Mouse (Mus musculus) megakaryocyte, adult 5-6 weeks (primary cell): ENCODE data around the gene Ppp2r2c. TPM values are rescaled to one million over a fixed set of nuclear protein-coding genes. Genes with fewer than 3 reads are reported as not detected.

Source experiments
- ATAC-seq: 2 replicates; pipeline ENCODE4 v1.8.0; 2016; ENCODE audit warnings: mild to moderate bottlenecking, inconsistent platforms; ENCODE audit not compliant: poor library complexity, severe bottlenecking
- total RNA-seq, 2 experiments: library from RNA; stranded (forward) in 1 of 2; stranded (reverse) in 1 of 2; fragments of 153-499, 151-499 nt in 1 of 2; fragments of 221-1000, 200-1000 nt in 1 of 2; gene quantifications; 2 replicates each; pipeline versions ENCODE4 v1.2.3 to v1.2.4; 2015 to 2017

The Ppp2r2c gene
- total RNA-seq, 2 experiments from 2014 or later: not detected

- ATAC-seq: no peak
Observed at GRCm38 (mm10) chr5:36869578-36870236, 1.4 kb downstream of the Ppp2r2c start.

- ATAC-seq: no peak
Observed at GRCm38 (mm10) chr5:36870916-36871315, 2.6 kb downstream of the Ppp2r2c start.

- ATAC-seq: no peak
Observed at GRCm38 (mm10) chr5:36875956-36876355, 7.6 kb downstream of the Ppp2r2c start.

- ATAC-seq: no peak
Observed at GRCm38 (mm10) chr5:36876777-36877396, 8.6 kb downstream of the Ppp2r2c start.

- no peak for ATAC-seq
Observed at GRCm38 (mm10) chr5:36877641-36878040, 9.3 kb downstream of the Ppp2r2c start.

GRCm38 (mm10) chr5:36878801-36879200 lies 10.5 kb downstream of the Ppp2r2c start:
- no peak for ATAC-seq

GRCm38 (mm10) chr5:36880622-36881021 lies 12.3 kb downstream of the Ppp2r2c start:
- no peak for ATAC-seq

GRCm38 (mm10) chr5:36883516-36883915 lies 15.2 kb downstream of the Ppp2r2c start:
- ATAC-seq: no peak

- ATAC-seq: no peak
Observed at GRCm38 (mm10) chr5:36885067-36885466, 16.8 kb downstream of the Ppp2r2c start.

GRCm38 (mm10) chr5:36885595-36885994 lies 17.3 kb downstream of the Ppp2r2c start:
- no peak for ATAC-seq

- no peak for ATAC-seq
Observed at GRCm38 (mm10) chr5:36886298-36886697, 18.0 kb downstream of the Ppp2r2c start.

GRCm38 (mm10) chr5:36886852-36887283 lies 18.6 kb downstream of the Ppp2r2c start:
- ATAC-seq: no peak

- no peak for ATAC-seq
Observed at GRCm38 (mm10) chr5:36887299-36887988, 19.1 kb downstream of the Ppp2r2c start.

GRCm38 (mm10) chr5:36888501-36888900 lies 20.2 kb downstream of the Ppp2r2c start:
- no peak for ATAC-seq

- no peak for ATAC-seq
Observed at GRCm38 (mm10) chr5:36888911-36889310, 20.6 kb downstream of the Ppp2r2c start.

- ATAC-seq: no peak
Observed at GRCm38 (mm10) chr5:36889380-36889886, 21.1 kb downstream of the Ppp2r2c start.

GRCm38 (mm10) chr5:36890794-36891193 lies 22.5 kb downstream of the Ppp2r2c start:
- ATAC-seq: no peak

GRCm38 (mm10) chr5:36891793-36892470 lies 23.6 kb downstream of the Ppp2r2c start:
- ATAC-seq: no peak

- no peak for ATAC-seq
Observed at GRCm38 (mm10) chr5:36893263-36893662, 24.9 kb downstream of the Ppp2r2c start.

- ATAC-seq: no peak
Observed at GRCm38 (mm10) chr5:36894070-36894469, 25.8 kb downstream of the Ppp2r2c start.
